Mouse (Mus musculus) thymus, adult 2 months (tissue): ENCODE results near the gene N4bp2l2.

ENCODE experiments used
- CTCF ChIP-seq: fragments of 200-500 bp; IDR thresholded peaks from 2 replicates; pipeline ENCODE4 v1.5.1; 2012; ENCODE audit warnings: mild to moderate bottlenecking, control low read depth, low read length, moderate library complexity, borderline replicate concordance; ENCODE audit not compliant: control insufficient read depth, poor library complexity, insufficient read depth; ENCODE audit errors: extremely low read depth
- POLR2A ChIP-seq: fragments of 200-500 bp; IDR thresholded peaks from 2 replicates; pipeline ENCODE4 v1.6.1; 2012; ENCODE audit warnings: mild to moderate bottlenecking, low read length, control low read depth, moderate library complexity; ENCODE audit not compliant: control insufficient read depth, poor library complexity, insufficient read depth; ENCODE audit errors: extremely low read depth

GRCm38 (mm10) chr5:150560851-150561250 is 105.1 kb downstream of the N4bp2l2 start:
- no peak for TF ChIP-seq CTCF
- no peak for TF ChIP-seq POLR2A
